Mouse (Mus musculus) olfactory bulb, adult 2 months (tissue): Measurements from ENCODE around the gene Btbd9.

ENCODE experiments used
- CTCF ChIP-seq: fragments of 200-500 bp; IDR thresholded peaks from 2 replicates; pipeline ENCODE4 v1.5.1; 2012; ENCODE audit warnings: low read depth, mild to moderate bottlenecking, low read length, moderate library complexity; ENCODE audit not compliant: insufficient read depth
- POLR2A ChIP-seq: fragments of 200-500 bp; IDR thresholded peaks from 2 replicates; pipeline ENCODE4 v1.6.1; 2012; ENCODE audit warnings: mild to moderate bottlenecking, low read depth, low read length, moderate library complexity; ENCODE audit not compliant: insufficient read depth

GRCm38 (mm10) chr17:30191097-30191640 is 385.1 kb downstream of the Btbd9 start:
- TF ChIP-seq CTCF (no peak), POLR2A (no peak)
